ENCODE assay signal across 11 mouse cellular contexts in the genomic region with DNA sequence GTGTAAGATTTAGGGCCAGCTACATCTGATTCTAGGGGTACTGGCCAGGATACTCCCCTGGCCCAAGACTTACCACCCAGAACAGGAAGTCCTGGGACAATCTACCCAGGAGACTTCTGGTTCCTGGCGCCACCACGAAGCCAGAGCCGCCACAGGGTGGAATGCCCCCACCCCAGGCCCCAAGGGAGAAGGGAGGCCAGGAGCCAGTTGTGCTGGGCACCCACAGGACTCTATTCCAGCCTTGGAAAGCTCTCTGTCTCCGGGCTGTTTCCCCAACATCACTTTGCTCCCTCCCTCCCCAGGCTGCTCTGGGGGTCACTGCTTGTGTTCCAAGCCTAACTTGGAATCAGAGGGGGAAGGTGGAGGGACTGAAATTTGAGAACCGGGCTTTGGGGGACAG. TPM values are rescaled to one million over a fixed set of nuclear protein-coding genes. Genes with fewer than 3 reads are reported as not detected.
DNase-seq lines count a peak whose midpoint lies in the region; ATAC-seq lines count a peak whose summit lies in the region.
"Had no signal": no experiment of that assay in that cellular context is flagged by ENCODE, and none has a peak within 500 bp of the region (broad histone marks: within the 10 kb centered on the region; RNA-seq: fewer than 3 reads in every experiment).

No protein-coding gene starts in this region.

- no peaks in the 10 kb centered on the region for H3K27me3 ChIP-seq in hindbrain, embryonic 10.5 days (ENCODE audit: insufficient read depth, poor library complexity, severe bottlenecking)
- H3K27me3 ChIP-seq in hindbrain, embryonic 14.5 days (ENCODE audit: control insufficient read depth, insufficient read depth, low read length), result 0 out of 2 replicates have a peak, but pooled peaks cover 4% of the 10 kb centered on the region
- no peaks in the 10 kb centered on the region for H3K27me3 ChIP-seq in neural tube, embryonic 13.5 days
- H3K27me3 ChIP-seq in neural tube, embryonic 15.5 days (replicated peaks), result no peaks in the 10 kb centered on the region; the same call in 1 of the 2 replicates
- H3K27me3 ChIP-seq in intestine, embryonic 16.5 days (replicated peaks; ENCODE audit: control insufficient read depth, insufficient read depth, low read length), result 0 out of 2 replicates have a peak, but pooled peaks cover 3% of the 10 kb centered on the region

- DNase-seq in hindbrain, embryonic 10.5 days (ENCODE audit: low spot score), result no peak
- no peak for DNase-seq in hindbrain, embryonic 14.5 days (ENCODE audit: low spot score)
- DNase-seq in natural killer cell, adult 2 months (ENCODE audit: low spot score in 2 of 2), result no peak
- DNase-seq: cerebellum, adult 2 months; kidney, adult 8-10 months had no signal

- H3K9me3 ChIP-seq in hindbrain, embryonic 10.5 days, result no peaks in the 10 kb centered on the region
- no peaks in the 10 kb centered on the region for H3K9me3 ChIP-seq in hindbrain, embryonic 14.5 days (ENCODE audit: control insufficient read depth, low read length)
- no peaks in the 10 kb centered on the region for H3K9me3 ChIP-seq in neural tube, embryonic 13.5 days
- no peaks in the 10 kb centered on the region for H3K9me3 ChIP-seq in neural tube, embryonic 15.5 days (replicated peaks)
- H3K9me3 ChIP-seq in intestine, embryonic 16.5 days (ENCODE audit: control insufficient read depth, low read length), result no peaks in the 10 kb centered on the region

- no peak for ATAC-seq in hindbrain, embryonic 14.5 days (ENCODE audit: low FRiP score)
- no peak for ATAC-seq in neural tube, embryonic 13.5 days (ENCODE audit: low read depth)
- ATAC-seq in neural tube, embryonic 15.5 days (ENCODE audit: low FRiP score), result no peak
- peak; percentile 28; the same call in 1 of the 2 replicates for ATAC-seq in intestine, embryonic 16.5 days
- ATAC-seq in megakaryocyte, adult 5-6 weeks (ENCODE audit: poor library complexity, severe bottlenecking), result no peak

- H3K27ac ChIP-seq in hindbrain, embryonic 10.5 days, result peak overlapping the region; percentile 70
- H3K27ac ChIP-seq in hindbrain, embryonic 14.5 days, result no peak overlapping the region
- H3K27ac ChIP-seq in neural tube, embryonic 13.5 days (replicated peaks), result no peak overlapping the region
- H3K27ac ChIP-seq in neural tube, embryonic 15.5 days (replicated peaks), result no peak overlapping the region
- H3K27ac ChIP-seq in intestine, embryonic 16.5 days (ENCODE audit: low read length), result peak overlapping the region; percentile 43

- 54% methylated on average over 5 of the region's 5 CpGs for WGBS in hindbrain, embryonic 10.5 days
- 59% methylated on average over 5 of the region's 5 CpGs for WGBS in hindbrain, embryonic 14.5 days
- WGBS in neural tube, embryonic 13.5 days, result 48% methylated on average over 5 of the region's 5 CpGs
- 70% methylated on average over 5 of the region's 5 CpGs for whole genome bisulfite sequencing in neural tube, embryonic 15.5 days
- 40% methylated on average over 5 of the region's 5 CpGs for WGBS in intestine, embryonic 16.5 days

- no peaks in the 10 kb centered on the region for H3K36me3 ChIP-seq in hindbrain, embryonic 10.5 days
- H3K36me3 ChIP-seq in hindbrain, embryonic 14.5 days (replicated peaks; ENCODE audit: control insufficient read depth, insufficient read depth), result no peaks in the 10 kb centered on the region
- no peaks in the 10 kb centered on the region for H3K36me3 ChIP-seq in neural tube, embryonic 13.5 days
- no peaks in the 10 kb centered on the region for H3K36me3 ChIP-seq in neural tube, embryonic 15.5 days
- no peaks in the 10 kb centered on the region for H3K36me3 ChIP-seq in intestine, embryonic 16.5 days (ENCODE audit: control insufficient read depth, insufficient read depth, low read length)

- peaks cover 14% of the 10 kb centered on the region for H3K4me1 ChIP-seq in hindbrain, embryonic 10.5 days (replicated peaks)
- no peaks in the 10 kb centered on the region; the same call in 1 of the 2 replicates for H3K4me1 ChIP-seq in hindbrain, embryonic 14.5 days (replicated peaks; ENCODE audit: control insufficient read depth, insufficient read depth, low read length)
- peaks cover 19% of the 10 kb centered on the region for H3K4me1 ChIP-seq in neural tube, embryonic 13.5 days (replicated peaks)
- H3K4me1 ChIP-seq in neural tube, embryonic 15.5 days, result peaks cover 5% of the 10 kb centered on the region; the same call in 1 of the 2 replicates
- H3K4me1 ChIP-seq in intestine, embryonic 16.5 days (ENCODE audit: control insufficient read depth, insufficient read depth, low read length), result peaks cover 13% of the 10 kb centered on the region

- H3K4me3 ChIP-seq in hindbrain, embryonic 10.5 days, result no peak overlapping the region
- H3K4me3 ChIP-seq in hindbrain, embryonic 14.5 days (replicated peaks; ENCODE audit: low read length), result no peak overlapping the region
- H3K4me3 ChIP-seq in neural tube, embryonic 13.5 days, result no peak overlapping the region
- no peak overlapping the region for H3K4me3 ChIP-seq in neural tube, embryonic 15.5 days (replicated peaks)
- no peak overlapping the region for H3K4me3 ChIP-seq in intestine, embryonic 16.5 days (ENCODE audit: low read length)

- H3K4me2 ChIP-seq in hindbrain, embryonic 14.5 days (replicated peaks), result no peak overlapping the region
- no peak overlapping the region for H3K4me2 ChIP-seq in neural tube, embryonic 13.5 days
- no peak overlapping the region for H3K4me2 ChIP-seq in neural tube, embryonic 15.5 days
- H3K4me2 ChIP-seq in intestine, embryonic 16.5 days (ENCODE audit: low read depth, low read length), result no peak overlapping the region

- no peak overlapping the region for H3K9ac ChIP-seq in hindbrain, embryonic 14.5 days
- peak overlapping the region; percentile 26; the same call in 1 of the 2 replicates for H3K9ac ChIP-seq in neural tube, embryonic 13.5 days
- H3K9ac ChIP-seq in neural tube, embryonic 15.5 days (replicated peaks), result no peak overlapping the region
- no peak overlapping the region for H3K9ac ChIP-seq in intestine, embryonic 16.5 days (ENCODE audit: low read depth, low read length)

RNA-seq across cellular contexts. Expression of gene Angpt4, which starts 0.5 kb away (rescaled TPM):
- 0.22 and 0.31 TPM in 2 replicates for polyA plus RNA-seq in hindbrain, embryonic 10.5 days (2016; fragmentation: Nextera tagmentation; extraction: Ambion mirVana)
- 0.08 and 0.31 TPM in 2 replicates for polyA plus RNA-seq in hindbrain, embryonic 14.5 days (2014; fragmentation: Nextera tagmentation; extraction: Ambion mirVana)
- 0.63 and 0.81 TPM in 2 replicates for polyA plus RNA-seq in neural tube, embryonic 13.5 days (2015; fragmentation: Nextera tagmentation; extraction: Ambion mirVana)
- 0.50 and 2.1 TPM in 2 replicates for polyA plus RNA-seq in neural tube, embryonic 15.5 days (2015; fragmentation: Nextera tagmentation; extraction: Ambion mirVana)
- 0.89 and 1.0 TPM in 2 replicates for polyA plus RNA-seq in intestine, embryonic 16.5 days (2015; fragmentation: Nextera tagmentation; extraction: Ambion mirVana)
- total RNA-seq in megakaryocyte, adult 5-6 weeks (2015), result not detected in 2 replicates
- 0.26 TPM in 1 of 2 replicates, not detected in the other for total RNA-seq in megakaryocyte, adult 5-6 weeks (2017)
- total RNA-seq: hematopoietic stem cell, adult 5-6 weeks; monocyte, adult 5-6 weeks had no signal

Comparison
In these comparisons a context has a peak if more than half of its experiments do, and no peak if none do; other contexts are left out.
1. H3K27ac ChIP-seq: peak in hindbrain, embryonic 10.5 days (single experiment) and intestine, embryonic 16.5 days (single experiment); none in hindbrain, embryonic 14.5 days (single experiment), neural tube, embryonic 13.5 days (single experiment) and neural tube, embryonic 15.5 days (single experiment).